Mouse (Mus musculus): ENCODE data around the gene Frmd4a. TPM values are rescaled to one million over a fixed set of nuclear protein-coding genes. Genes with fewer than 3 reads are reported as not detected.

Gene Frmd4a
- total and polyA plus RNA-seq, 3 experiments, result 32.6 to 55.7 (median 43.6) TPM

DNA sequence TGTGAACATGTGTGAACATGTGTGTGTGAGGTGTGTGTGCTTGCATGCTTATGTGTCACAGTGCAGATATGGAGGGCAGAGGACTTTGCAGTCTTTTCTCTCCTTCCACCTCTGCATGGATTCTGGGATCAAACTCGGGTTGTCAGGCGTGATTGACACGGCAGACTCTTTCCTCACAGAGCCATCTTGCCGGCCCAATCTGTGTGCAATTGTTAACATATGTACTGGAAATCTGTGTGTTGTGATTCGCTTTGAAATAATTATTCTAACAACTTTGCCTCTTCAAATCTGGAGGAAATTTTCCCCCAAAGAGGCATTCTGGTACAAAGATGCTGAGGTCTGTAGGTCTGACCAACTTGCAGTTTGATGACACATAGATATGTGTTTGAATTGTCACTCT, 468.7 kb downstream of the Frmd4a start:
- DNase-seq (ENCODE audit: low spot score) (no peak), ATAC-seq (ENCODE audit: extremely low read depth, insufficient number of reproducible peaks, low FRiP score, poor library complexity, severe bottlenecking) (no peak)
- TF ChIP-seq CTCF (IDR thresholded peaks at IDR 0.05; ENCODE audit: low read depth, low read length), result no peak
- no peak for TF ChIP-seq GATA2 (IDR thresholded peaks at IDR 0.05; ENCODE audit: borderline replicate concordance, low read depth, low read length)
- no peak for TF ChIP-seq GATA1 (IDR thresholded peaks at IDR 0.05; ENCODE audit: borderline replicate concordance, low read length)
- H3K27me3 ChIP-seq (ENCODE audit: insufficient read depth, low read length), result peaks cover 7% of the 10 kb centered on the region
- H3K4me3 ChIP-seq (ENCODE audit: low read depth, low read length), result no peak overlapping the region
- no peaks in the 10 kb centered on the region for H3K36me3 ChIP-seq (replicated peaks)
- no peaks in the 10 kb centered on the region for H3K9me3 ChIP-seq (replicated peaks)
- 0 out of 2 replicates have a peak, but pooled peaks cover 3% of the 10 kb centered on the region for H3K4me1 ChIP-seq (ENCODE audit: insufficient read depth, low read depth, low read length)

- Histone ChIP-seq H3K4me3 (ENCODE audit: low read depth, low read length) (no peak overlapping the region), H3K9me3 (replicated peaks) (no peaks in the 10 kb centered on the region), H3K27me3 (ENCODE audit: insufficient read depth, low read length) (peaks cover 10% of the 10 kb centered on the region), H3K36me3 (replicated peaks) (no peaks in the 10 kb centered on the region), H3K4me1 (ENCODE audit: insufficient read depth, low read depth, low read length) (0 out of 2 replicates have a peak, but pooled peaks cover 3% of the 10 kb centered on the region)
- no peak for ATAC-seq (ENCODE audit: extremely low read depth, insufficient number of reproducible peaks, low FRiP score, poor library complexity, severe bottlenecking)
- TF ChIP-seq POLR2AphosphoS5 (IDR thresholded peaks at IDR 0.05; ENCODE audit: insufficient replicate concordance, low read depth, low read length) (no peak), CTCF (IDR thresholded peaks at IDR 0.05; ENCODE audit: low read depth, low read length) (no peak), GATA1 (IDR thresholded peaks at IDR 0.05; ENCODE audit: borderline replicate concordance, low read length) (no peak), GATA2 (IDR thresholded peaks at IDR 0.05; ENCODE audit: borderline replicate concordance, low read depth, low read length) (no peak), TAL1 (conservative IDR thresholded peaks at IDR 0.05; ENCODE audit: low read depth, low read length) (no peak)
- DNase-seq (ENCODE audit: low spot score), result no peak
Measured at GRCm38 (mm10) chr2:4487280-4487679, 469.8 kb downstream of the Frmd4a start.

- DNase-seq (ENCODE audit: low spot score) (no peak), ATAC-seq (ENCODE audit: extremely low read depth, insufficient number of reproducible peaks, low FRiP score, poor library complexity, severe bottlenecking) (no peak)
- Histone ChIP-seq H3K9me3 (replicated peaks) (no peaks in the 10 kb centered on the region), H3K36me3 (replicated peaks) (no peaks in the 10 kb centered on the region), H3K27me3 (ENCODE audit: insufficient read depth, low read length) (peaks cover 10% of the 10 kb centered on the region), H3K4me3 (ENCODE audit: low read depth, low read length) (no peak overlapping the region), H3K4me1 (ENCODE audit: insufficient read depth, low read depth, low read length) (0 out of 2 replicates have a peak, but pooled peaks cover 4% of the 10 kb centered on the region)
- no peak for TF ChIP-seq GATA2 (IDR thresholded peaks at IDR 0.05; ENCODE audit: borderline replicate concordance, low read depth, low read length)
- no peak for TF ChIP-seq GATA1 (IDR thresholded peaks at IDR 0.05; ENCODE audit: borderline replicate concordance, low read length)
Measured at GRCm38 (mm10) chr2:4490845-4491244, 473.3 kb downstream of the Frmd4a start.

DNA sequence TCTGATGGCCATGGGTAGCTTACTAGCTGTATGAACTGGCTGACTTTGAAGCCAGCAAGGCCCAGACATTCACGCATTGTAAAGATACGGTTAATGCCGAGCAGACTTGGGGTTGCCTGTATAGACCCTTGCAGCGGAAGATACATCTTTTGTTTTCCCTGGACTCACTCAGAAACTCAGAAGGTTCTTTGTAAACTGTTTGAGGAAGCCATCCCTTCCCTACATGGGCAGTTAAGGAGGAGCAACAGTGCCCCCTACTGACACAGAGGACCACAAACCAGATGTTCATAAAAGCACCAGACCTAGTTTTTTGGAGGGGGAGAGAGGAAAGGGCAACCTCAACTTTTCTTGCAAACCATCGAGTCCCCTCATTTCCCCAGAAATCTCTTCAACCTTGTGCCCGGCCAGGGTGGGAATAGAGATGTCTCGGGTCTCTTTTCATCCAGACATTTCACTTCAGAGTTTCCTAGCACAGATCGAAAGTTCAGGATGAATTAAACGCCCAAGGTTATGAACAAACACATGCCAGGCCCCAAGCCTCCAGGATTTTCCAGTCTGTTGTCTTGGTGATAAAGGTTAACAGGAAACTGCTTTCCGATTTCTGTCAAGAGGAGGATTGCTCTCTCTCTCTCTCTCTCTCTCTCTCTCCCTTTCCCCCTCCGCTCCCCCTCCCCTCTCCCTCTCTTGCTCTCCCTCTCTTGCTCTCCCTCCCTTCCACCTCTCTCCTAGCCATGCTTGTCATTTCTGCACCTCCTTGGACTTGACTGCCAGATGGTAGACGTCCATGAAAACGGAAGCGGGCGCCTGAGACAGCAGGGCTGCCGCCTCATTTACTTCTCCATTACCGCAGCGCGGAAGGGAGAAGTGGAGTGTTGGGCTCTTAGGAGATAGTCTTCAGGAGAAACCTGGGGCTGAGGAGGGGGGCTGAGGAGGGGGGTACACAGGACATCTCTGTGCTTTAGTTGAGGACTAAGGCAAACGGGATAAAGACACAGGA, 475.3 kb downstream of the Frmd4a start:
- H3K4me3 ChIP-seq (ENCODE audit: low read depth, low read length), result no peak overlapping the region
- no peak for TF ChIP-seq POLR2AphosphoS5 (IDR thresholded peaks at IDR 0.05; ENCODE audit: insufficient replicate concordance, low read depth, low read length)
- peak; percentile 22; the same call in 1 of the 2 replicates for TF ChIP-seq CTCF (IDR thresholded peaks at IDR 0.05; ENCODE audit: low read depth, low read length)
- no peak for TF ChIP-seq GATA2 (IDR thresholded peaks at IDR 0.05; ENCODE audit: borderline replicate concordance, low read depth, low read length)
- TF ChIP-seq TAL1 (conservative IDR thresholded peaks at IDR 0.05; ENCODE audit: low read depth, low read length), result no peak
- no peak for TF ChIP-seq GATA1 (IDR thresholded peaks at IDR 0.05; ENCODE audit: borderline replicate concordance, low read length)
- DNase-seq (ENCODE audit: low spot score), result peak; percentile 11
- H3K36me3 ChIP-seq (replicated peaks), result no peaks in the 10 kb centered on the region
- H3K4me1 ChIP-seq (ENCODE audit: insufficient read depth, low read depth, low read length), result 0 out of 2 replicates have a peak, but pooled peaks cover 4% of the 10 kb centered on the region
- peaks cover 10% of the 10 kb centered on the region for H3K27me3 ChIP-seq (ENCODE audit: insufficient read depth, low read length)
- ATAC-seq (ENCODE audit: extremely low read depth, insufficient number of reproducible peaks, low FRiP score, poor library complexity, severe bottlenecking), result no peak
- H3K9me3 ChIP-seq (replicated peaks), result no peaks in the 10 kb centered on the region

DNA sequence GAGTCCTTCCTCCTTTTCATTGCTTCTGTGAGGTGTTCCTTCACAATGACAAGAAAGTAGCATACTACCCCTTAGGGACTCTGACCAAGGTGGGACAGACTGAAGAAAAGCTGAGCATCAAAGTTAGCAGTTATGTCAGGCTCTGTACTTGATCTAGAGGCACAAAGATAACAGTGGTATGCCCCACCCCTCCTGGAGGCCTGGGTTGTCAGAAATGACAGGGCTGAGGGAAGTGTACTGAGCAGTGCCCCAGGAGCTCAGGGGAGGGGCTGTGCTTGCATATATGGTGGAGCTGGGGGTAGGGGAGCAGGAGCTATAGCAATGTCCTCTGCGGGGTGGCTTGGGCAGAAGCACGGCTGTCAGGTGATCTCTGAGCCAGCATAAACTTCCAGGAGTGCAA, 477.0 kb downstream of the Frmd4a start:
- peaks cover 12% of the 10 kb centered on the region for H3K27me3 ChIP-seq (ENCODE audit: insufficient read depth, low read length)
- no peak for ATAC-seq (ENCODE audit: extremely low read depth, insufficient number of reproducible peaks, low FRiP score, poor library complexity, severe bottlenecking)
- no peaks in the 10 kb centered on the region for H3K36me3 ChIP-seq (replicated peaks)
- no peaks in the 10 kb centered on the region for H3K9me3 ChIP-seq (replicated peaks)
- TF ChIP-seq POLR2AphosphoS5 (IDR thresholded peaks at IDR 0.05; ENCODE audit: insufficient replicate concordance, low read depth, low read length), result no peak
- TF ChIP-seq GATA1 (IDR thresholded peaks at IDR 0.05; ENCODE audit: borderline replicate concordance, low read length), result no peak
- no peak for TF ChIP-seq GATA2 (IDR thresholded peaks at IDR 0.05; ENCODE audit: borderline replicate concordance, low read depth, low read length)
- TF ChIP-seq TAL1 (conservative IDR thresholded peaks at IDR 0.05; ENCODE audit: low read depth, low read length), result no peak
- TF ChIP-seq CTCF (IDR thresholded peaks at IDR 0.05; ENCODE audit: low read depth, low read length), result no peak
- no peak overlapping the region for H3K4me3 ChIP-seq (ENCODE audit: low read depth, low read length)
- H3K4me1 ChIP-seq (ENCODE audit: insufficient read depth, low read depth, low read length), result 0 out of 2 replicates have a peak, but pooled peaks cover 4% of the 10 kb centered on the region
- DNase-seq (ENCODE audit: low spot score), result no peak

GRCm38 (mm10) chr2:4499257-4499656, 481.7 kb downstream of the Frmd4a start:
- Histone ChIP-seq H3K4me3 (ENCODE audit: low read depth, low read length) (no peak overlapping the region), H3K36me3 (replicated peaks) (no peaks in the 10 kb centered on the region), H3K27me3 (ENCODE audit: insufficient read depth, low read length) (peaks cover 5% of the 10 kb centered on the region), H3K4me1 (ENCODE audit: insufficient read depth, low read depth, low read length) (0 out of 2 replicates have a peak, but pooled peaks cover 4% of the 10 kb centered on the region), H3K9me3 (replicated peaks) (no peaks in the 10 kb centered on the region)
- TF ChIP-seq POLR2AphosphoS5 (IDR thresholded peaks at IDR 0.05; ENCODE audit: insufficient replicate concordance, low read depth, low read length) (no peak), GATA1 (IDR thresholded peaks at IDR 0.05; ENCODE audit: borderline replicate concordance, low read length) (no peak), CTCF (IDR thresholded peaks at IDR 0.05; ENCODE audit: low read depth, low read length) (no peak), TAL1 (conservative IDR thresholded peaks at IDR 0.05; ENCODE audit: low read depth, low read length) (no peak), GATA2 (IDR thresholded peaks at IDR 0.05; ENCODE audit: borderline replicate concordance, low read depth, low read length) (no peak)
- peak; percentile 51 for DNase-seq (ENCODE audit: low spot score)
- peak; percentile 28; the same call in 1 of the 2 replicates for ATAC-seq (ENCODE audit: extremely low read depth, insufficient number of reproducible peaks, low FRiP score, poor library complexity, severe bottlenecking)

All from G1E (cell line).